Mouse (Mus musculus) spleen, adult 2 months (tissue): ENCODE data around the gene Ralgapb.

Experiments
- CTCF ChIP-seq: fragments of 200-500 bp; IDR thresholded peaks from 2 replicates; pipeline ENCODE4 v1.5.1; 2011; ENCODE audit warnings: mild to moderate bottlenecking, inconsistent platforms; ENCODE audit not compliant: insufficient read depth, insufficient read length, insufficient replicate concordance; ENCODE audit errors: extremely low read depth
- POLR2A ChIP-seq: fragments of 200-500 bp; IDR thresholded peaks from 2 replicates; pipeline ENCODE4 v1.6.1; 2011; ENCODE audit warnings: low read depth, low read length, inconsistent platforms

GRCm38 (mm10) chr2:158376798-158377197 lies 32.9 kb upstream of the Ralgapb start:
- TF ChIP-seq CTCF, result no peak
- no peak for TF ChIP-seq POLR2A
